Mouse (Mus musculus) left cerebral cortex, postnatal 36 days (tissue): ENCODE data around the gene Dip2a. TPM values are rescaled to one million over a fixed set of nuclear protein-coding genes. Genes with fewer than 3 reads are reported as not detected.
A peak's percentile ranks its signal among the peaks of the same experiment; 100 is the strongest.

Experiments used
- DNase-seq, 2 experiments: peaks; one replicate each; pipeline ENCODE4 v3.0.0; 2021 to 2022; ENCODE audit warnings: low spot score in 2 of 2, mixed read lengths in 1 of 2
- intact Hi-C: fragments of 180-260 bp; cut with DNase I; formaldehyde crosslinking; loops from one replicate; pipeline ENCODE4 v1.15.1; 2025
- total RNA-seq, 2 experiments: library from RNA; stranded (reverse); gene quantifications; 2 replicates each; pipeline ENCODE4 v1.2.3; 2021

Gene Dip2a
- total RNA-seq, 2 experiments from 2014 or later: 57.4 to 61.4 TPM

GRCm38 (mm10) chr10:76326304-76327006 lies 18.6 kb downstream of the Dip2a start:
- no peak for DNase-seq
- intact Hi-C loops: no loop called here

DNA sequence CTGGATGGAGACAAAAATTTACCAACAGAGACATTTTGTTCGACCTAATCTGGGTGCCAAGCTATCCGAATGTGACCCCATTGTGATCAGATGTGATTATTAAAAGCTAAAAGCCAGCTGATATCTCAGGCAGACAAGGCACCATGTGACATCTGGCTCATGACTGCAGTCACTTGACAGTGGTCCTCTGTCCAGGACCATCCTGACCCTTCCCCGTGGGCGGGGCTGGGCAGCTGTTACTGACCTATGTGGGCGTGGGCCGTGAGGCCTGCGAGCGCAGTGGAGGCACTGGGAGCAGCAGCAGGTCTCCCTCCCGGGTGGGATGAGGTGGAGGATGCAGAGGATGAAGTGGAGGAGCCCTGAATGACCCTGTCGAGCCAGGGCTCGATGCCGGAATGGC lies 27.5 kb downstream of the Dip2a start:
- DNase-seq: no peak

DNA sequence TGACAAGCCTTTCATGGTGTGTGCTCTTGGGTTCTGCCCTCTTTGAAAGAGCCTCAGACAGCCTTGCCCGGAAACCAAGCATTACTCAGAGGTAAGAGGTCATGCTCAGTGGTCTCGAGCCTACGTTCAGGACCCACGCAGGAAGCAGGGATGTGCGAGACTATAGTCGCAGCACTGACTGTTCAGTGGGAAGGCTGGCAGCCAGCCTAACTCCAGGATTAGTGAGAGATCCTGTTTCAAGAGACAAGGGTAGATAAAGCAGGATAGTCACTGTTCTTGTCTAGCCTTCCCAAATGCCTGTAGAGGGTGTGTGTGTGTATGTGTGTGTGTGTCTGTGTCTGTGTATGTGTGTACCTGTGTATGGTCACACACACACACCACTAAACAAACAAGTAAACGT lies 28.9 kb downstream of the Dip2a start:
- peak; percentile 37 to 56 for DNase-seq
- intact Hi-C loops: no loop called here

More for the DNA sequence above, 27.5 kb downstream of the Dip2a start:
- intact Hi-C loops: no loop called here

GRCm38 (mm10) chr10:76306738-76307137 lies 38.4 kb downstream of the Dip2a start:
- no peak for DNase-seq
- intact Hi-C loops: no loop called here

DNA sequence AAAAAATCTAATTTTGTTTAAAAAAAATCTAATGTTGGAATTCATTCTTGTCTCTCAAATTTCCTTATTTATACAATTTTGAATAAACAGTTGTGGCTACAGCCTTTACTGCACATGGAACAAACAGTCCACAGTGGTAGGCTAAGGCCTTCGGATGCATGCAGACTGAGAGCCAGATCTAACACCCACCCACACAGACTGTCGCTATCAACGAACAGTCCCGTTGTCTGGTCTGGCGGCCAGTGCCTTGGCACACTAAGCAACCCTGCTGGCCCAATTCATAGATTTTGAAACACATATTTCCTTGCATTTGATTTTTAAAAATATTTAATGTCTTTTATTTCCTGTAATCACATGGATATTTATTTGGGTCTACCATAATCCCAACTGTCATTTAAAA lies 45.0 kb downstream of the Dip2a start:
- intact Hi-C loops: no loop called here
- DNase-seq: no peak

DNA sequence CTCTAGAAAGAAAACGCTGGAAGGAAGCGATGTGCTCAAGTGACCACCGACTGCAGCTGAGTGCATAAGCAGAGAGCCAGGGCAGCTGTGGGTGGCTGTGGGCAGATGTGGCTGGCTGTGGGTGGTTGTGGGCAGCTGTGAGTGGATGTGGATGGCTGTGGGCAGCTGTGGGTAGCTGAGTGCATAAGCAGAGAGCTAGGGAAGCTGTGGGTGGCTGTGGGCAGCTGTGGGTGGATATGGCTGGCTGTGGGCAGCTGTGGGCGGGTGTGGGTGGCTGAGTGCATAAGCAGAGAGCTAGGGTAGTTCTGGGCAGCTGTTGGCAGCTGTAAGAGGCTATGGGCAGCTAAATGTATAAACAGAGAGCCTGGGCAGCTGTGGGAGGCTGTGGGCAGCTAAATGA lies 51.9 kb downstream of the Dip2a start:
- DNase-seq: no peak
- intact Hi-C loops: no loop called here

GRCm38 (mm10) chr10:76289936-76290671 lies 55.0 kb downstream of the Dip2a start:
- intact Hi-C loops: no loop called here
- DNase-seq: no peak

GRCm38 (mm10) chr10:76289052-76289451 lies 56.0 kb downstream of the Dip2a start:
- intact Hi-C loops: no loop called here
- no peak for DNase-seq

DNA sequence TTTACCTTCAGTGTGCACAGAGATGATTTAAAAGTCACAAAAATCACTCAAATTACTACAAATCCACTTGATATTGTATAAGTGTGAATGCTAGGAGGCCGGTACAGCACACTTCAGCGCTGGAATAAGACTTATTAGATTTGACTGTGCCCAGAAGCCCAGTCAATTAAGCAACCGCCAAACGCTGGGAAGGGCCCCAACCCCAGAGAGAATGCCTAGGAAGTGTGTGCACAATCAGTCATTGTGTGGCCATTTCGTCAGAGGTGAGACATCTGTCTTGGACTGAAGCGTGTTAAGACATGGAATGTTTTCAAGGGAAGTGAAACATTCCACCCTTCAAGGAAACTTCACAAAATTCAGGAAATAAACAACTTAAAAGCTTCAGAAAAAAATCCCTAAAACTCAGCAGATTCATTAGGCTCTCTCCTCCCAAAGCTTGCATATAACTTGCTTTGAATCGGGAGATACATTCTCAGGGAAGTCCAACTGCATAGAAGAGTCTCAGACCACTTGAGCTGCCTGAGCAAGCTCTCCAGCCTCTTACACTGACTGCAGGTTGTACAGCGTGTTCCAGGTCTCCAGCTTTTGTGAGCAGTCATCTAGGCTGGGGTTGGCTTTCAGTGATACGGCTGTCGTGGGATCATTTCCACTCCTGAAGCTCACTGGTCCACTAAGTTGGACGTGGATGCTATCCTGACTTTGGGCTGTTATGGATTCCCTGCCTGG lies 56.7 kb downstream of the Dip2a start:
- no peak for DNase-seq
- intact Hi-C loops: no loop called here

GRCm38 (mm10) chr10:76278541-76279097 lies 66.5 kb downstream of the Dip2a start:
- no peak for DNase-seq
- intact Hi-C loops: no loop called here

- intact Hi-C loops: no loop called here
- no peak for DNase-seq
These were observed 69.8 kb downstream of the Dip2a start for GRCm38 (mm10) chr10:76275256-76275655.

DNA sequence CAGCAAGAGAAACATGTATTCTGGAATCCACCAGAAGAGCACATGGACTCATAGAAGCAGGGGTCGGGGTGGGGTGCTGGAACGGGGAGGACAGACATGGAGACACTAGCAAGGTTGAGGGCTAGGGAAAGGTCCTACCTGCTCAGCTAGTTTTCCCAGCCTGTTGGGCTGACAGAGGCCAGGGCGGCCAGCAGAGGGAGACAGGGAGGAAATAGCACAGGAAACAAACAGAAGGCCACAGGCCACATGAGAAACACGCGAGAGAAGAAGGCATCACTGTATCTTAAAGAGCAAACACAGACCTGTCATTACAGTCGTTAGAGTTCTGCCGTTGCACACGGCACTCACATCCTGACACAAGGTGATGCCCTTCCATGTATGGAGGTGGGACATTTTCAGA lies 73.9 kb downstream of the Dip2a start:
- no peak for DNase-seq
- intact Hi-C loops: no loop called here

GRCm38 (mm10) chr10:76262431-76262830 lies 82.7 kb downstream of the Dip2a start:
- intact Hi-C loops: no loop called here
- no peak for DNase-seq

GRCm38 (mm10) chr10:76261447-76261846 lies 83.6 kb downstream of the Dip2a start:
- intact Hi-C loops: no loop called here
- DNase-seq: no peak

- intact Hi-C loops: no loop called here
- no peak for DNase-seq
These were observed 84.6 kb downstream of the Dip2a start for GRCm38 (mm10) chr10:76260358-76261059.

GRCm38 (mm10) chr10:76259566-76260232 lies 85.4 kb downstream of the Dip2a start:
- no peak for DNase-seq
- intact Hi-C loops: no loop called here

GRCm38 (mm10) chr10:76257719-76258390 lies 87.2 kb downstream of the Dip2a start:
- no peak for DNase-seq
- intact Hi-C loops: no loop called here

DNA sequence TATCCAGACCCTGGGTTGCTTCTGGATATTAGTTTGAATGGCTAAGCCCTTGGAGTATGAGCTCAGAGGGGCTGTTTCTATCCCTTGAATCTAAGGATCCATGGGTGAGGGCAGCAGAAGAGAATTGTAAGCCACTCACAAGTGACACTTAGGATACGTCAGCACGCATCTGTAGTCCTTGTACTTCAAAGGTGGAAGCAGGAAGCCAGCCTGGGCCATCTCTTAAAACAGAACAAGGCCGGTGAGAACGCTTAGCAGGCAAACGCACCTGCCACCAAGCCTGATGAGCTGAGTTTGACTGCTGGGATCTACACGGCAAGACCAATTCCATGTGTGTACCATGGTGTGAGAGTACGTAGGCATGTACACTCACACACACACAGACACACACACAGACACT lies 87.9 kb downstream of the Dip2a start:
- intact Hi-C loops: no loop called here

GRCm38 (mm10) chr10:76255617-76256016 lies 89.5 kb downstream of the Dip2a start:
- intact Hi-C loops: no loop called here
- no peak for DNase-seq

More for the DNA sequence above, 87.9 kb downstream of the Dip2a start:
- DNase-seq: no peak
